Comparison of ENCODE assay signal across 32 mouse cellular contexts in the genomic region with DNA sequence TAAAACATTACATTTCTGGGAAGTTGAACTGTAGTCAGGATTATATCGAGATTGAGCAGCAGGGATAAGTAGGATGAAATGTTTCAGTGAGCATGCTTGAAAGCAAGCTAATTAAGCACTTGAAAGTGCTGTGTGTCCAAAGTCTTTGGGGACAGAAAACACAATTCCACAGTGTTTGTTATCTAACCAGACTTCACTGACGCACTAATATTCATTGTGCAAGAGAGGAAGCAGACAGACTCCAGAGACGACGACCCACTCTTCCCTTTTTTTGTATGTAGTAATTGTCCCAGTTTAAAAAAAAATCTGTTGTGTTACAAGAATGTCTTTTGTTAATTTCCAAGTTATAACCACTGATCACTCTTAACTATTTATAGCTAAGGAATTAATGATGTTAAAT.
"Had no signal": no experiment of that assay in that cellular context is flagged by ENCODE, and none has a peak within 500 bp of the region (broad histone marks: within the 10 kb centered on the region; RNA-seq: fewer than 3 reads in every experiment).

No protein-coding gene starts in this region.

- H3K27ac ChIP-seq: left cerebral cortex, adult 2 months; limb, embryonic 10.5 days; limb, embryonic 12.5 days; limb, embryonic 13.5 days; limb, embryonic 15.5 days; liver, embryonic 12.5 days; liver, embryonic 13.5 days; liver, embryonic 14.5 days; liver, embryonic 15.5 days; lung, embryonic 15.5 days; macrophage; midbrain, embryonic 10.5 days; midbrain, embryonic 12.5 days; midbrain, embryonic 13.5 days; midbrain, embryonic 15.5 days; neural tube, embryonic 12.5 days had no signal

- H3K4me2 ChIP-seq: limb, embryonic 12.5 days; limb, embryonic 13.5 days; limb, embryonic 15.5 days; liver, embryonic 12.5 days; liver, embryonic 13.5 days; liver, embryonic 15.5 days; lung, embryonic 14.5 days; lung, embryonic 15.5 days; midbrain, embryonic 11.5 days; midbrain, embryonic 12.5 days; midbrain, embryonic 13.5 days; midbrain, embryonic 15.5 days; neural tube, embryonic 12.5 days had no signal

- H3K9me3 ChIP-seq: limb, embryonic 10.5 days; limb, embryonic 12.5 days; limb, embryonic 13.5 days; limb, embryonic 15.5 days; liver, embryonic 12.5 days; liver, embryonic 13.5 days; liver, embryonic 15.5 days; lung, embryonic 15.5 days; midbrain, embryonic 10.5 days; midbrain, embryonic 12.5 days; midbrain, embryonic 13.5 days; midbrain, embryonic 15.5 days; neural tube, embryonic 12.5 days had no signal

- DNase-seq: left cerebral cortex, postnatal 4 days; liver; liver, embryonic 13.5 days; liver, postnatal 0 days; lung, adult 18-20 months; lung, adult 2 months; lung, embryonic 14.5 days; lung, postnatal 10 days; lung, postnatal 14 days; lung, postnatal 36 days; lung, postnatal 4 days; midbrain, embryonic 14.5 days had no signal

- H3K36me3 ChIP-seq: limb, embryonic 10.5 days; limb, embryonic 12.5 days; limb, embryonic 13.5 days; limb, embryonic 15.5 days; liver, embryonic 12.5 days; liver, embryonic 13.5 days; liver, embryonic 15.5 days; lung, embryonic 15.5 days; midbrain, embryonic 10.5 days; midbrain, embryonic 12.5 days; midbrain, embryonic 13.5 days; midbrain, embryonic 15.5 days; neural tube, embryonic 12.5 days had no signal

- H3K4me3 ChIP-seq: left cerebral cortex, adult 2 months; limb, embryonic 10.5 days; limb, embryonic 12.5 days; limb, embryonic 13.5 days; limb, embryonic 15.5 days; liver, embryonic 12.5 days; liver, embryonic 13.5 days; liver, embryonic 15.5 days; lung, embryonic 15.5 days; megakaryocyte, embryonic 14.5 days; midbrain, embryonic 10.5 days; midbrain, embryonic 12.5 days; midbrain, embryonic 13.5 days; midbrain, embryonic 15.5 days; myocyte; neural tube, embryonic 12.5 days had no signal

- ATAC-seq: liver, embryonic 12.5 days; liver, postnatal 0 days; lung, postnatal 0 days; midbrain, embryonic 13.5 days; midbrain, embryonic 15.5 days; midbrain, embryonic 16.5 days had no signal

- H3K4me1 ChIP-seq: limb, embryonic 10.5 days; limb, embryonic 12.5 days; limb, embryonic 13.5 days; limb, embryonic 15.5 days; liver, embryonic 12.5 days; liver, embryonic 13.5 days; liver, embryonic 15.5 days; lung, embryonic 15.5 days; megakaryocyte, embryonic 14.5 days; midbrain, embryonic 10.5 days; midbrain, embryonic 12.5 days; midbrain, embryonic 13.5 days; midbrain, embryonic 15.5 days; neural tube, embryonic 12.5 days had no signal

- H3K9ac ChIP-seq: limb, embryonic 12.5 days; limb, embryonic 13.5 days; limb, embryonic 15.5 days; liver, embryonic 12.5 days; liver, embryonic 13.5 days; liver, embryonic 14.5 days; liver, embryonic 15.5 days; liver, postnatal 0 days; lung, embryonic 14.5 days; lung, embryonic 15.5 days; midbrain, embryonic 12.5 days; midbrain, embryonic 13.5 days; midbrain, embryonic 15.5 days; neural tube, embryonic 12.5 days had no signal

- H3K27me3 ChIP-seq: limb, embryonic 12.5 days; limb, embryonic 13.5 days; limb, embryonic 15.5 days; liver, embryonic 12.5 days; liver, embryonic 13.5 days; liver, embryonic 15.5 days; lung, embryonic 15.5 days; megakaryocyte, embryonic 14.5 days; midbrain, embryonic 12.5 days; midbrain, embryonic 13.5 days; midbrain, embryonic 15.5 days; neural tube, embryonic 12.5 days had no signal
